In the genomic region with DNA sequence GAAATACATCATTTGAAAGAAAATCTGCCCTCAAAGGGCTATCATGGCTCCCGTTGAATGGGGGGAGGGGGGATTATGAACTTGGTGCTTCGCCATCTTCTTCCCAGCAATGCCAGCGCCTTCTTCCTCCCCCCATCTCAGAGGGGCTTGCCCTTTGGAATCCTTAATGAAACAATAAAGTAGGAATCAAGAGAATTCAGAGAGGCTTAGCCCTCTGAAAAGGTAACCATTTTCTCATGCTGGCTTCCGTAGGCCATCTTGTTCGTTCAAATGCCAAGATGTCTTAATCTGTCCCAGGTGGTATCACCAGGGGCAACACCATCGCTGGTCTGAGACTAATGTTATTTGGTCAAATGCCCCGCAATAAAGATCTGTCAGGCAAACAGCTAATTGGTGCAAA, we compare ENCODE assay signal across 9 mouse cellular contexts. TPM values are rescaled to one million over a fixed set of nuclear protein-coding genes. Genes with fewer than 3 reads are reported as not detected.
DNase-seq lines count a peak whose midpoint lies in the region; ATAC-seq lines count a peak whose summit lies in the region.
"Had no signal": no experiment of that assay in that cellular context is flagged by ENCODE, and none has a peak within 500 bp of the region (broad histone marks: within the 10 kb centered on the region; RNA-seq: fewer than 3 reads in every experiment).

No protein-coding gene starts in this region.

- H3K36me3 ChIP-seq in forebrain, embryonic 10.5 days (replicated peaks): peaks cover 33% of the 10 kb centered on the region
- H3K36me3 ChIP-seq in limb, embryonic 15.5 days: no peaks in the 10 kb centered on the region

- H3K27me3 ChIP-seq in forebrain, embryonic 10.5 days (ENCODE audit: poor library complexity, severe bottlenecking): no peaks in the 10 kb centered on the region
- H3K27me3 ChIP-seq in limb, embryonic 15.5 days: no peaks in the 10 kb centered on the region

- 24% methylated on average over 7 of the region's 7 CpGs for WGBS in forebrain, embryonic 10.5 days
- 31% methylated on average over 7 of the region's 7 CpGs for WGBS in limb, embryonic 15.5 days

- DNase-seq in cerebellum, postnatal 25 days: peak; percentile 18 to 22
- peak; percentile 37 for DNase-seq in 3T3-L1 (ENCODE audit: low read depth, low spot score)
- peak; percentile 45 for DNase-seq in forebrain, embryonic 10.5 days (ENCODE audit: extremely low spot score, low spot score)
- DNase-seq in adrenal gland, adult 8-10 months: no peak
- DNase-seq in ovary, adult 18-20 months (ENCODE audit: low spot score): no peak
- DNase-seq in spleen, postnatal 36 days (ENCODE audit: low spot score in 2 of 2): no peak

- no peak overlapping the region for H3K9ac ChIP-seq in limb, embryonic 15.5 days

- H3K4me1 ChIP-seq in forebrain, embryonic 10.5 days: peaks cover 51% of the 10 kb centered on the region
- peaks cover 9% of the 10 kb centered on the region for H3K4me1 ChIP-seq in limb, embryonic 15.5 days

- H3K9me3 ChIP-seq in forebrain, embryonic 10.5 days: no peaks in the 10 kb centered on the region
- no peaks in the 10 kb centered on the region for H3K9me3 ChIP-seq in limb, embryonic 15.5 days
- H3K9me3 ChIP-seq: megakaryocyte, embryonic 14.5 days had no signal

- peak overlapping the region; percentile 94 for H3K4me3 ChIP-seq in forebrain, embryonic 10.5 days
- peak overlapping the region; percentile 93 for H3K4me3 ChIP-seq in limb, embryonic 15.5 days

- H3K4me2 ChIP-seq in limb, embryonic 15.5 days: peak overlapping the region; percentile 90

- peak overlapping the region; percentile 97 for H3K27ac ChIP-seq in forebrain, embryonic 10.5 days
- H3K27ac ChIP-seq in limb, embryonic 15.5 days: no peak overlapping the region

- no peak for ATAC-seq in cerebellum, adult (ENCODE audit: insufficient number of reproducible peaks, low FRiP score, low TSS enrichment)
- no peak for ATAC-seq in limb, embryonic 15.5 days (ENCODE audit: insufficient number of reproducible peaks, low FRiP score, low TSS enrichment, low read depth)

RNA-seq across cellular contexts. Expression of gene Basp1, which starts 2.1 kb away (rescaled TPM):
- 30.6 and 35.0 TPM in 2 replicates for polyA plus RNA-seq in forebrain, embryonic 10.5 days (2016; fragmentation: Nextera tagmentation; extraction: Ambion mirVana)
- polyA plus RNA-seq in limb, embryonic 15.5 days (2015; fragmentation: Nextera tagmentation; extraction: Ambion mirVana): 34.2 and 41.9 TPM in 2 replicates
- 1 to 10 TPM; 3.1 to 4.9 (median 3.6) TPM for total RNA-seq in adrenal gland, adult 8-10 months (2022)

Comparison
In these comparisons a context has a peak if more than half of its experiments do, and no peak if none do; other contexts are left out.
1. DNase-seq: peak in cerebellum, postnatal 25 days (2 of 2), 3T3-L1 (single experiment) and forebrain, embryonic 10.5 days (single experiment); none in adrenal gland, adult 8-10 months (single experiment), ovary, adult 18-20 months (single experiment) and spleen, postnatal 36 days (0 of 2).